Mouse (Mus musculus) CD8-positive naive resting alpha-beta T cell, adult 2 months (primary cell): ENCODE measurements around the gene Lclat1.

Experiments
- DNase-seq, 2 experiments: peaks; one replicate each; pipeline ENCODE4 v3.0.0; 2022; ENCODE audit warnings: low read depth in 2 of 2, low spot score in 2 of 2

The Lclat1 gene

GRCm38 (mm10) chr17:73195074-73195723 is 87.4 kb downstream of the Lclat1 start:
- DNase-seq: no peak

- DNase-seq: peak; percentile 10 to 52
Observed at GRCm38 (mm10) chr17:73196139-73196538, 88.4 kb downstream of the Lclat1 start.

GRCm38 (mm10) chr17:73197724-73198123 is 89.9 kb downstream of the Lclat1 start:
- DNase-seq: no peak

- peak in 1 of 2 experiments; percentile 19 for DNase-seq
Observed at GRCm38 (mm10) chr17:73199387-73199786, 91.6 kb downstream of the Lclat1 start.

- no peak for DNase-seq
Observed at GRCm38 (mm10) chr17:73200380-73200779, 92.6 kb downstream of the Lclat1 start.

GRCm38 (mm10) chr17:73203642-73204332 is 96.0 kb downstream of the Lclat1 start:
- no peak for DNase-seq

- DNase-seq: no peak
Observed at GRCm38 (mm10) chr17:73210960-73211531, 103.3 kb downstream of the Lclat1 start.

GRCm38 (mm10) chr17:73212754-73213153 is 105.0 kb downstream of the Lclat1 start:
- DNase-seq: no peak

- DNase-seq: no peak
Observed at GRCm38 (mm10) chr17:73213187-73213586, 105.4 kb downstream of the Lclat1 start.

- no peak for DNase-seq
Observed at GRCm38 (mm10) chr17:73213677-73214076, 105.9 kb downstream of the Lclat1 start.

GRCm38 (mm10) chr17:73217274-73217673 is 109.5 kb downstream of the Lclat1 start:
- DNase-seq: no peak

GRCm38 (mm10) chr17:73220746-73221145 is 113.0 kb downstream of the Lclat1 start:
- no peak for DNase-seq

GRCm38 (mm10) chr17:73222077-73222476 is 114.3 kb downstream of the Lclat1 start:
- DNase-seq: peak; percentile 24 to 51

- DNase-seq: no peak
Observed at GRCm38 (mm10) chr17:73225442-73225841, 117.7 kb downstream of the Lclat1 start.

- DNase-seq: no peak
Observed at GRCm38 (mm10) chr17:73225996-73226395, 118.2 kb downstream of the Lclat1 start.

- DNase-seq: no peak
Observed at GRCm38 (mm10) chr17:73226595-73226994, 118.8 kb downstream of the Lclat1 start.

GRCm38 (mm10) chr17:73227361-73227760 is 119.6 kb downstream of the Lclat1 start:
- DNase-seq: no peak

GRCm38 (mm10) chr17:73229445-73230155 is 121.8 kb downstream of the Lclat1 start:
- no peak for DNase-seq

GRCm38 (mm10) chr17:73230340-73230989 is 122.7 kb downstream of the Lclat1 start:
- DNase-seq: no peak

GRCm38 (mm10) chr17:73231337-73231736 is 123.6 kb downstream of the Lclat1 start:
- no peak for DNase-seq

GRCm38 (mm10) chr17:73232593-73232992 is 124.8 kb downstream of the Lclat1 start:
- no peak for DNase-seq
